Mouse (Mus musculus) hindbrain, embryonic 16.5 days (tissue): ENCODE measurements at regions not wholly inside any gene's neighbourhood (a gene's known extent, or its start where the extent isn't known, plus 50 kb on each side); places are given as distances from the start of the nearest gene placed in this dataset.
A peak's percentile ranks its signal among the peaks of the same experiment; 100 is the strongest.

Experiments
- ATAC-seq: fragments of 200-750 bp; cut with Nextera tagmentation; 2 replicates; pipeline ENCODE4 v1.8.0; 2017; ENCODE audit warnings: moderate TSS enrichment, moderate library complexity
- H3K27ac ChIP-seq: fragments of 300-500 bp; sonication (generic); 2 replicates; pipeline ENCODE4 v1.5.1; 2014; ENCODE audit warnings: low read depth, mild to moderate bottlenecking, control low read depth, low read length, moderate library complexity
- H3K27me3 ChIP-seq: fragments of 300-500 bp; sonication (generic); replicated peaks from 2 replicates; pipeline ENCODE4 v1.6.1; 2014; ENCODE audit warnings: low read length; ENCODE audit not compliant: control insufficient read depth, insufficient read depth
- H3K36me3 ChIP-seq: fragments of 300-500 bp; sonication (generic); 2 replicates; pipeline ENCODE4 v1.6.1; 2014; ENCODE audit warnings: mild to moderate bottlenecking, low read length, moderate library complexity, mixed read lengths; ENCODE audit not compliant: control insufficient read depth, insufficient read depth
- H3K4me1 ChIP-seq: fragments of 300-500 bp; sonication (generic); 2 replicates; pipeline ENCODE4 v1.6.1; 2014; ENCODE audit warnings: low read depth, low read length; ENCODE audit not compliant: control insufficient read depth, insufficient read depth
- H3K4me2 ChIP-seq: fragments of 300-500 bp; sonication (generic); 2 replicates; pipeline ENCODE4 v1.6.1; 2014; ENCODE audit warnings: mild to moderate bottlenecking, low read length, control low read depth, moderate library complexity
- H3K4me3 ChIP-seq: fragments of 300-500 bp; sonication (generic); 2 replicates; pipeline ENCODE4 v1.5.1; 2014; ENCODE audit warnings: mild to moderate bottlenecking, low read length, control low read depth, moderate library complexity
- H3K9ac ChIP-seq: fragments of 300-500 bp; sonication (generic); 2 replicates; pipeline ENCODE4 v1.6.1; 2014; ENCODE audit warnings: low read depth, mild to moderate bottlenecking, control low read depth, low read length, moderate library complexity
- H3K9me3 ChIP-seq: fragments of 300-500 bp; sonication (generic); 2 replicates; pipeline ENCODE4 v1.6.1; 2014; ENCODE audit warnings: mild to moderate bottlenecking, low read length, moderate library complexity; ENCODE audit not compliant: control insufficient read depth
- WGBS: fragments of 180-500 bp; shearing (Covaris S2); extraction: QIAGEN DNeasy Blood & Tissue Kit; methylation state at CpG from one replicate; pipeline ENCODE4 v1.1.7; 2014; 5-methylcytosine and 5-hydroxymethylcytosine counted together

DNA sequence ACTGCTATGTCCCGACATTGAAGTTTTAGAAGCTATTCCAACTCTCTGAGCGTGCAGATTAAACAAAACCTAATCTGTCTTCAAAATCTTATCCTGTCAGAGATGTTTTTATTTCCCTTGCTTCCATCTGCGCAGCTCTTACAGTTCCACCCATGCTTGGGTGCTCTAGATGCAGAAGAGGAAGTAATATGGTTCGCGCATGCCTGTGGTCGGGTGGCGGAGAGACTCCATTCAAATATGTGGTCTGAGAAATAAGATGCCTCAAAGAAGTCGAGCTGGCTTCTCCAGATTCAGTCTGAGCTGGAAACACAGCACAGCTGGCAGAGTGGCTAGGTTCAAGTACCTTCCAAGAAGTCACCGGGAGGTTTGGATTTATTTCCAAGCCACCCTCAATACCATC is 167.5 kb downstream of the Faxc start:
- Histone ChIP-seq H3K27me3 (no peaks in the 10 kb centered on the region), H3K4me1 (peaks cover 16% of the 10 kb centered on the region), H3K9ac (no peak overlapping the region), H3K36me3 (no peaks in the 10 kb centered on the region), H3K4me2 (no peak overlapping the region), H3K27ac (no peak overlapping the region), H3K4me3 (no peak overlapping the region), H3K9me3 (no peaks in the 10 kb centered on the region)
- 91% methylated on average over 9 of the region's 9 CpGs for WGBS
- ATAC-seq = no peak

DNA sequence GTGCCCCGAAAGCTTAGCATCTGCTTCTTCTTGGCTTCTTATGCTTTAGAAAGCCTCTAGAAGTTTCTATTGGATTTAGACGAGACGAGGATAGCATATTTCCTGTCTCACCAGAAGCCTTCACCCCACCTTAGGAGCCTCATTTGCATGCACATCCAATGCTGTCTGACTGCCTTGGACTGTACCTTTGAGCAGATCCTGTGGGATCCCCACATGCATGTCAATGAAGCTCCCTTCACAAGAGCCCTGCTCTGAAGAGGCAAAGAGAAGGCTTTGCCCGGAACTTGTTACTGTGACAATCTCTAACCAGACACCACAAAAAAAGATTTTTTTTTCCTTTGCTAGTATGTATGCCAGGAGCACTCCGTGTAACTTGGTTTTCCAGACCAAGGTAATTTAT is 171.3 kb downstream of the Faxc start:
- H3K27ac ChIP-seq = no peak overlapping the region; the same call in 1 of the 2 replicates
- no peaks in the 10 kb centered on the region for H3K36me3 ChIP-seq
- H3K4me2 ChIP-seq = no peak overlapping the region
- WGBS = 51% methylated on average over 5 of the region's 5 CpGs
- H3K9me3 ChIP-seq = no peaks in the 10 kb centered on the region
- no peaks in the 10 kb centered on the region for H3K27me3 ChIP-seq
- no peak overlapping the region for H3K9ac ChIP-seq
- peak; percentile 91 for ATAC-seq
- peaks cover 3% of the 10 kb centered on the region; the same call in 1 of the 2 replicates for H3K4me1 ChIP-seq
- no peak overlapping the region for H3K4me3 ChIP-seq

DNA sequence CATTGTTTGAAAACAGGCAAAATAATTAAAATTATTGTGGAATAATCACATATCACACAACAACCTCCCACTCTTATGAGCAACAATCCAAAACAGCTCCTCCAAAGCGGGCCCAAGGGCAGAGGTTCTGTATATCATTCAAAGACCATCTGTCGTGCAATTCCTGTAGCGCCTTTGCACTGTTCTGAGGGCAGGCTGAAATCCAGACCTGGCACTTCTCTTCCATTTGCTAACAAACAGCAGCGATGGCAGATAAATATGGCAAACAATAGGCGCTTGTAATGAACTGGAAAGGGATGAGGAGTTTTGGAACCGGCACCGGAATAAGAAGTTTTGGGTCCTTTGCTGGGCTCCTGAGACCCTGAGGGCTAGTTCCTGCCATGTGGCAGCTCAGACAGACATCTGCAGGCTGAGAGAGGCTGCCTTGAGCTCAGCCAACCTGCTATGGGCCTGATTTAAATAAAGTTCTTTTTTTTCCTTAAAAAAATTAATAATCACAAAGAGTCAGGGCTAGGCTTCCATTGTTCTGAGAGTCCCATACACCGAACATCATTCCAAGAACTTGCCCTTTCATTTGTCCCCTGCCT is 172.0 kb downstream of the Faxc start:
- no peak overlapping the region for H3K9ac ChIP-seq
- no peaks in the 10 kb centered on the region for H3K36me3 ChIP-seq
- H3K4me1 ChIP-seq = peaks cover 3% of the 10 kb centered on the region; the same call in 1 of the 2 replicates
- no peak overlapping the region for H3K4me2 ChIP-seq
- 48% methylated on average over 8 of the region's 8 CpGs for WGBS
- H3K27me3 ChIP-seq = no peaks in the 10 kb centered on the region
- H3K4me3 ChIP-seq = no peak overlapping the region
- no peaks in the 10 kb centered on the region for H3K9me3 ChIP-seq
- peak overlapping the region; percentile 77 for H3K27ac ChIP-seq
- ATAC-seq = peak; percentile 82

DNA sequence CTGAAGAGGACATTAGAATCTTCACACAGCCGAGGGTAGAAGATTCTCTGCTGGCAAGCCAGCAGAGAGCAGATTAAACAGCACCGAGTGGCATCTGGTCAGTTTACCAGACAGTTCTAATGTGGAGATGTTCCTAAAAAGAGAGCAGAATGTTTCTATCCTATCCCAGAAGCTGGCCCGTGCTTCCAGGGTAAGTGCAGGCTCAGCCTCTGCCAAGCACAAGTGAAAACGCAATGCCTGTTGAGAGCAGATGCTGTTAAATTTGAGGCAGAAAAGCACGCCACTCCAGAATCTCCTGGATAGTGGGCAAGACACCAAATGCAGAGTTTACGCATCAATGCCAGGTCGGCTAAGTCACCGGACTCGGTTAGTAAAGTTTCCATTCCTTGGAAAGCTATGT is 175.8 kb downstream of the Faxc start:
- H3K4me2 ChIP-seq = no peak overlapping the region
- no peaks in the 10 kb centered on the region for H3K27me3 ChIP-seq
- 72% methylated on average over 9 of the region's 9 CpGs for WGBS
- no peak overlapping the region for H3K4me3 ChIP-seq
- no peak overlapping the region for H3K27ac ChIP-seq
- H3K36me3 ChIP-seq = no peaks in the 10 kb centered on the region
- ATAC-seq = no peak
- H3K9ac ChIP-seq = no peak overlapping the region
- no peaks in the 10 kb centered on the region for H3K9me3 ChIP-seq
- H3K4me1 ChIP-seq = peaks cover 3% of the 10 kb centered on the region; the same call in 1 of the 2 replicates

DNA sequence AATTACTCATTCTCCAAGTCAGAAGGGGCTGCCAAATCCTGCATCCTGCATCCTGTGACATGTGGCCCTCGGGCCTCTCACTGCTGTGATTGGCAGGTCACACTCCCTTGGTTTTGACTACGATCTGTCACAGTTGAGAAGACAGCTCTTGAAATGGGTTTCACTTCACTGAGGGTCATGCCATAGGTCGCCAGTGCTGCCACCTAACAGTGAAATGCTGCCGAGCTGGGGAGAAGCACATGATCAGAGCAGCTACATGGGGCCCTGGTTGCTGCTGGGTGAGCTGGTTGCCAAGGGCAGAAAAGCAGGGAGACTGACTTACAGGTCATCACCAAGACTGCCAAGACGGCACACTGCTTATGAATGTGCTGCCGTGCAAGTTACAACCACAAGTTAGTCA is 178.3 kb downstream of the Faxc start:
- H3K9me3 ChIP-seq = no peaks in the 10 kb centered on the region
- no peak overlapping the region for H3K27ac ChIP-seq
- no peaks in the 10 kb centered on the region for H3K36me3 ChIP-seq
- no peak overlapping the region; the same call in 1 of the 2 replicates for H3K9ac ChIP-seq
- H3K4me1 ChIP-seq = no peaks in the 10 kb centered on the region; the same call in 1 of the 2 replicates
- 33% methylated on average over 6 of the region's 6 CpGs for WGBS
- H3K4me2 ChIP-seq = no peak overlapping the region
- ATAC-seq = no peak
- H3K27me3 ChIP-seq = 0 out of 2 replicates have a peak, but pooled peaks cover 2% of the 10 kb centered on the region
- H3K4me3 ChIP-seq = no peak overlapping the region

DNA sequence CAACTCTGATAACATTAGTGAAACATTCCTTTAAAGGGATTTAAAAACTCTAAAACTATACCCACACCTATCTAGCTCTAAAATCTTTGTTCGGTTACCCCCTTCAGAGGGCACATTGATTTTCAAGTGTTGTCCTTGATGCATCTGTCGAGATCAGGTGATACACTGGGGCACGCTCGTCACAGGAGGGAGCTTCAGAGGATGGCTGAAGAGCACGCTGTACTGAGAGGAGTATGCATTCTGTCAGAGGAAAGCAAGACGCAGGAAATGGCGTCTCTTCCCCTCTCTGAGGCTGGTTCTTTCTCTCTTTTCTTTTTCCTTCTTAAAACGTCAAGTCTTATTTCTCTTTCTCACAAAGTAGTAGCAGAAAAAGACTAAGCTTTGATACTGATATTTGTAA is 179.3 kb downstream of the Faxc start:
- no peak overlapping the region for H3K27ac ChIP-seq
- WGBS = 44% methylated on average over 8 of the region's 8 CpGs
- no peaks in the 10 kb centered on the region; the same call in 1 of the 2 replicates for H3K4me1 ChIP-seq
- H3K36me3 ChIP-seq = no peaks in the 10 kb centered on the region
- no peak for ATAC-seq
- no peak overlapping the region for H3K4me2 ChIP-seq
- no peaks in the 10 kb centered on the region for H3K9me3 ChIP-seq
- H3K27me3 ChIP-seq = 0 out of 2 replicates have a peak, but pooled peaks cover 2% of the 10 kb centered on the region
- no peak overlapping the region for H3K9ac ChIP-seq
- H3K4me3 ChIP-seq = no peak overlapping the region

DNA sequence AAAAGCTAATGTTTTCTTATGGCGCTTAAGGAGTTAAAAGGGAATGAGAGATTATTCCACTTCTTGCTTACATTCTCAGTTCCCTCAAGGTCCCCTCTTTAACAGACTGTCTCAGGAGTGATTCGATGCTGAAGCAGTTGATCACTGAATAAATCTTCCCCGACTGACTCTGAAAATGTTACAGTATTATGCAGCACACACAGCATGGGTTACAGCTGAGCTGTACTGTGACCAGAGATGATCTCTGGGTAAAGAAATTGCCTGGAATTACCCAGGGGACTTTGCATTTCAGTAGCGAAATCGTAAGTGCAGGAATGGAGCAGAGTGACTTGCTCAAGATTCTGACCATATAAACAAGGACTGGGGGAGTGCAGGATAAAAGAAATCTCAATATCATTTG is 181.1 kb downstream of the Faxc start:
- H3K4me2 ChIP-seq = no peak overlapping the region
- no peak overlapping the region for H3K4me3 ChIP-seq
- no peak for ATAC-seq
- no peaks in the 10 kb centered on the region for H3K9me3 ChIP-seq
- WGBS = 50% methylated on average over 5 of the region's 5 CpGs
- 0 out of 2 replicates have a peak, but pooled peaks cover 2% of the 10 kb centered on the region for H3K27me3 ChIP-seq
- H3K9ac ChIP-seq = no peak overlapping the region
- no peak overlapping the region for H3K27ac ChIP-seq
- H3K36me3 ChIP-seq = no peaks in the 10 kb centered on the region
- H3K4me1 ChIP-seq = no peaks in the 10 kb centered on the region; the same call in 1 of the 2 replicates

DNA sequence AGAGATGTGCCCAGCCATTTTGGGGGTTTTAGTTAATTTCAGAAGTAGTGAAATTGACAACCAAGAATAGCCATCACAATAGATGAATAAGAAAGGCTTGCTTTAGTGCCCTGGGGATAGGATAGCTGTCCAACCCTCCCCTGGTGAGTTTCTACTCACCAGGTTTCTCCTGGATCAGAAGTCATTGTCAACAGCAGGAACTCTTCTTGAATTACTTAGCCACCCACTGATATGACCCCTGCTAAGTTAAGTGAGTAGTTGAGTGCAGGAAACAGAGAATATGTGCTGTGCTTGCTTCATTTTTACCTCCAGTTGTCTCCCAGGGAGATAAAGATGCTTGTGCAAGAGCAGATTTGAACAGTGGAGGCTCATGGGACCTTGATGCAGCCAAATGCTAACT is 183.3 kb downstream of the Faxc start:
- H3K27ac ChIP-seq = no peak overlapping the region
- H3K27me3 ChIP-seq = 0 out of 2 replicates have a peak, but pooled peaks cover 2% of the 10 kb centered on the region
- H3K4me1 ChIP-seq = no peaks in the 10 kb centered on the region; the same call in 1 of the 2 replicates
- H3K4me3 ChIP-seq = no peak overlapping the region
- ATAC-seq = no peak
- no peaks in the 10 kb centered on the region for H3K9me3 ChIP-seq
- no peak overlapping the region for H3K9ac ChIP-seq
- H3K36me3 ChIP-seq = no peaks in the 10 kb centered on the region
- no peak overlapping the region for H3K4me2 ChIP-seq

DNA sequence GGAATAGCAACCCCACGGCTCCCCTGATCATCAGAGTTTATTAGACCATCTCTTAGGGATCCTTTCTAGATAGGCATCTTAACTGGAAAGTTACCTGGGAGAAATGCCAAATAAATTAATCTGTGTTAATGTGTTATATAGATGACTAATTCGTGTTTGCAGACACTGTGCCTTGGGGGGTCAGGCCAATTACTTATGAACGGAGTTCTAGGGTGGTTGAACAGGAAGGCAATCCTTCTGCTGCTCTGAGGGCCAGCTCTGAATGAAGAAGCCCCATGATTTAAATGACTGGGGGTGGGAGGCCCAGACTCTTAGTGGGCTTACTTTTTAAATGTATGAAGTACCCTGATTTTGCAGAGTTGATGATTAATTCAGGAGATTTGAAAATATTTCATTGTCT is 188.7 kb downstream of the Faxc start:
- Histone ChIP-seq H3K4me2 (no peak overlapping the region), H3K36me3 (no peaks in the 10 kb centered on the region), H3K9ac (no peak overlapping the region), H3K4me1 (no peaks in the 10 kb centered on the region), H3K27me3 (no peaks in the 10 kb centered on the region), H3K27ac (no peak overlapping the region), H3K4me3 (no peak overlapping the region), H3K9me3 (no peaks in the 10 kb centered on the region)
- 41% methylated on average over 3 of the region's 3 CpGs for WGBS
- no peak for ATAC-seq
